Mouse (Mus musculus) thymus, postnatal 0 days (tissue): Measurements from ENCODE around the gene Vwa2. TPM values are rescaled to one million over a fixed set of nuclear protein-coding genes. Genes with fewer than 3 reads are reported as not detected.

Source experiments
- DNase-seq: peaks from one replicate; pipeline ENCODE4 v3.0.0-alpha.2; 2015; ENCODE audit warnings: low spot score
- polyA plus RNA-seq: library from polyadenylated mRNA; unstranded; fragments of >200 nt; fragmentation: Nextera tagmentation; extraction: Ambion mirVana; gene quantifications from 2 replicates; pipeline ENCODE4 v1.2.1, GENCODE M21; 2015

Gene Vwa2
- polyA plus RNA-seq, 1 experiment from 2014 or later: 0.73 TPM

- DNase-seq: no peak
Observed at GRCm38 (mm10) chr19:56947971-56948610, 74.0 kb downstream of the Vwa2 start.

GRCm38 (mm10) chr19:56949868-56950267 is 75.8 kb downstream of the Vwa2 start:
- DNase-seq: no peak

DNA sequence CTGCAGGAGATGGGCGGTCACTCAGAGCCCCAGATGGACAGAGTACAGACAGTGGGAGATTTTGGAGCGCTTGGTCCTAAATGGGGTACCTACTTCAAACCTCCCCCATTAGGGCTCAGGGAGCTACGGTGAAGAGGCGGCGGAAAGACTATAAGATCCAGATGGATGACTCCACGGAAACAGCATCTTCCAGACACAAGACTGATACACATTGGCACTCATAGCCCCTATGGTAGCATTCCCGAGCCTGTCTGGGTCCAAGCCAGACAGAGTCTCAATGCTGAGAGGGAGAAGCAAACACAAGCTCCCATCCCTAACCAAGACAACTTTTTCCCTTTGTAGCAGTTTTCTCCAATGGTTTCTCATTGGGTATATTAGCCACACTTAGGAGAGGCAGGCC is 76.8 kb downstream of the Vwa2 start:
- no peak for DNase-seq

- DNase-seq: no peak
Observed at GRCm38 (mm10) chr19:56953856-56954255, 79.8 kb downstream of the Vwa2 start.

DNA sequence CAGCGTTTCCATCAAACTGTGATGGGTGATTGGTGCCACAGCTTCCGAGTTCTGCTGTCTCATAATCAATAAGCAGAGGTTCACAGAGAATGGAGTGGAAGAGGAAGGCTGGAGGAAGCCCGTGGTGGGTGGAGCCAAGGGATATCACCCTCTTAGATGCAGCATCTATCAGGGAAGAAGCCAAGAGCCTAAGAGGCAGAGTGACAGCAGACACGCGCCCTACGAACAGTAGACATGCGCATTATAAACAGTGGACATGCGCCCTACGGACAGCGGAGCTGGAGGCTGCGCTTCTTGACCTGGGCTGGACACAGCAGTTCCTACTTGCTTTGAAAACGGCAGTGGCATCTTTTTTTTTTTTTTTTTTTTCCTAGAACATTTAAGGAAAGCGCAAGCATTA is 80.8 kb downstream of the Vwa2 start:
- no peak for DNase-seq

DNA sequence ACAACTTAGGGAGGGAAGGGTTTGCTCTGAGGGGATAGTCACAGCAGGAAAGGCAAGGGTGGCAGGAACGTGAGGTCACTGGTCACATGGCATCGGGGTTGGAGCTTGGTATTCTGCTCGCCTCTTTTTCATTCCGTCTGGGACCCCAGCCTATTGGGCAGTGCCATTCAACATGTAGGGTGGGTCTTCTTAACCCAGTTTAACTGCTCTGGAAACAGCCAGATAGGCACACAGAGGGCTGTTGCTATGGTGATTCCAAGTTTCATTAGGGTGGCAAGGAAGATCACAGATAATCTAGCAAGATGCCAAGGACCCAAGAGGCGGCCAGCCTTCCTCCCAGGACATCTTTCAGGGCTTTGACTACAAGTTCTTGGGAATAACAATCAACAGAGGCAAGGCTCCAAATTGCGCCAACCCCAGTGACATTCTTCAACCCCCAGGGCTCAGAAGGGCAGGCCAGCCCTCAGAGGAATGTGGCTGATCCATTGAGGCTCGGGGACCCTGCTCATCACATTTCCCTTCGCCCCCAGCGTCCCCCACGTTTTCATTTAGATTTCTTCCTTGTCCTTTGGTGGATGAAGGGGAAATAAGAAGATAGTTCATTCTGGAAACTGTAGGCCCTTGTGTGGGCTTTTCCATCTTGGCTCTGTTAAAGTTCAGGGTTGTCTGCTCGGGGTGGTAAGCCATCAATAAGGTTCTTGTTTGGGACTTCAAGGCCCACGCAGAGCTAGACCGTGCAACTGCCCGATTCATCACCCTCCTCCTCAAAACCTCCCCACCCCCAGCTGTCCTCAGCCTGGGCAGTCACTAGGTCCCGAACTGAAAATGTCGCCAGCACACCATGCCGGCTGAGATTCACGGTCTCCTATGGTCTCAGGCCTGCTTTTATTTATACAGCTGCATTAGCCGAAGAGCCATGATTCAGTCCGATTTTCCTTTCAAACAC is 81.8 kb downstream of the Vwa2 start:
- no peak for DNase-seq

GRCm38 (mm10) chr19:56958011-56958410 is 84.0 kb downstream of the Vwa2 start:
- no peak for DNase-seq

GRCm38 (mm10) chr19:56958582-56959021 is 84.6 kb downstream of the Vwa2 start:
- no peak for DNase-seq

- no peak for DNase-seq
Observed at GRCm38 (mm10) chr19:56959057-56959456, 85.0 kb downstream of the Vwa2 start.

DNA sequence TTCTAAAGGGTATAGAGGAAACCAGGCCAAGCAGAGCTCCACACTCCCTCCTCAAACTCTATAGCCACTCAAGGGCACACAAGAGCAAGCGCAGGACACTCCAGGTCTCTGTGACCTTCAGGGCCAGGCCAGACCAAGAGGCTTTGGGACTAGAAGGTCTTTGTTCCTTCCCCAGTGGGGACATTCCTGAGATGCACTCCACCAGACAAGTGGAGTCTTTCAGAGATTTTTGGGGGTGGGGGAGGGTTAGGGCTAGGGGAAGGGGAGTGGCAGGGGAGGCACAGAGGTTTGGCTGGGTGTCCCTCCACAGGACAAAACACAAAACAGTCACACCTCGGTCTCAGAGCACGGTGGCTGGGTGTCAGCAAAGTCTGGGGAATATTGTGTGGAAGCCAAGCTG is 85.6 kb downstream of the Vwa2 start:
- DNase-seq: no peak

Other genes with a start within 250 kb of the Vwa2 start
- 0.68 and 1.1 TPM in 2 replicates for gene Adrb1, start 152.1 kb upstream of the Vwa2 start, polyA plus RNA-seq
- gene Ccdc186, start 52.1 kb upstream of the Vwa2 start, polyA plus RNA-seq: 13.7 and 14.5 TPM in 2 replicates
- gene Tdrd1, start 48.0 kb upstream of the Vwa2 start, polyA plus RNA-seq: 0.06 and 0.12 TPM in 2 replicates
- 7.0 and 8.0 TPM in 2 replicates for gene Afap1l2, start 134.0 kb downstream of the Vwa2 start, polyA plus RNA-seq